Mouse (Mus musculus) heart, embryonic 14.5 days (tissue): ENCODE measurements at regions not wholly inside any gene's neighbourhood (a gene's known extent, or its start where the extent isn't known, plus 50 kb on each side); places are given as distances from the start of the nearest gene placed in this dataset.

Source experiments
- ATAC-seq: fragments of 200-750 bp; cut with Nextera tagmentation; 2 replicates; pipeline ENCODE4 v1.8.0; 2017; ENCODE audit warnings: low read depth, moderate TSS enrichment; ENCODE audit not compliant: insufficient number of reproducible peaks, insufficient read depth, low FRiP score
- H3K27ac ChIP-seq, 2 experiments: fragments of 200-500 bp in 1 of 2; fragments of 300-500 bp in 1 of 2; sonication (generic) in 1 of 2; replicated peaks in 1 of 2; 2 replicates each; pipeline ENCODE4 v1.5.1; 2012 to 2014; ENCODE audit warnings: low read depth in 2 of 2, low read length in 2 of 2, control low read depth in 1 of 2, mild to moderate bottlenecking in 1 of 2, mixed read lengths in 1 of 2; ENCODE audit not compliant: control insufficient read depth in 1 of 2, insufficient read depth in 1 of 2
- H3K27me3 ChIP-seq: fragments of 300-500 bp; sonication (generic); 2 replicates; pipeline ENCODE4 v1.6.1; 2014; ENCODE audit warnings: mild to moderate bottlenecking, low read length, control low read depth; ENCODE audit not compliant: control insufficient read depth, insufficient read depth
- H3K36me3 ChIP-seq: fragments of 300-500 bp; sonication (generic); 2 replicates; pipeline ENCODE4 v1.6.1; 2014; ENCODE audit warnings: mild to moderate bottlenecking, control low read depth, low read length, mixed read lengths; ENCODE audit not compliant: control insufficient read depth, insufficient read depth
- H3K4me1 ChIP-seq, 2 experiments: fragments of 200-500 bp in 1 of 2; fragments of 300-500 bp in 1 of 2; sonication (generic) in 1 of 2; 2 replicates each; pipeline ENCODE4 v1.6.1; 2012 to 2014; ENCODE audit warnings: low read length in 2 of 2, control low read depth in 1 of 2, mixed read lengths in 1 of 2; ENCODE audit not compliant: control insufficient read depth in 2 of 2, insufficient read depth in 2 of 2
- H3K4me2 ChIP-seq: fragments of 300-500 bp; sonication (generic); 2 replicates; pipeline ENCODE4 v1.6.1; 2014; ENCODE audit warnings: mild to moderate bottlenecking, low read length
- H3K4me3 ChIP-seq, 2 experiments: fragments of 200-500 bp in 1 of 2; fragments of 300-500 bp in 1 of 2; sonication (generic) in 1 of 2; 2 replicates each; pipeline ENCODE4 v1.5.1; 2012 to 2014; ENCODE audit warnings: low read length in 2 of 2, mild to moderate bottlenecking in 2 of 2, control low read depth in 1 of 2, low read depth in 1 of 2, moderate library complexity in 1 of 2; ENCODE audit not compliant: control insufficient read depth in 1 of 2, insufficient read depth in 1 of 2
- H3K9ac ChIP-seq: fragments of 300-500 bp; sonication (generic); 2 replicates; pipeline ENCODE4 v1.6.1; 2014; ENCODE audit warnings: mild to moderate bottlenecking, low read length
- H3K9me3 ChIP-seq: fragments of 300-500 bp; sonication (generic); 2 replicates; pipeline ENCODE4 v1.6.1; 2016; ENCODE audit warnings: low read length, control low read depth; ENCODE audit not compliant: control insufficient read depth
- WGBS: fragments of 180-500 bp; shearing (Covaris S2); extraction: QIAGEN DNeasy Blood & Tissue Kit; methylation state at CpG from one replicate; pipeline ENCODE4 v1.1.7; 2014; 5-methylcytosine and 5-hydroxymethylcytosine counted together

- WGBS: 31% methylated on average over 5 of the region's 5 CpGs
- ATAC-seq: no peak
Measured at GRCm38 (mm10) chr5:119366296-119366695, 304.2 kb upstream of the Tbx3 start.

GRCm38 (mm10) chr5:119370481-119370880 is 300.0 kb upstream of the Tbx3 start:
- Histone ChIP-seq H3K9ac (no peak overlapping the region), H3K27ac (no peak overlapping the region), H3K4me3 (no peak overlapping the region), H3K4me1 (0 out of 4 replicates have a peak, but pooled peaks cover 0 to 2% of the 10 kb centered on the region in 2 experiments), H3K4me2 (no peak overlapping the region; the same call in 1 of the 2 replicates), H3K9me3 (no peaks in the 10 kb centered on the region), H3K27me3 (no peaks in the 10 kb centered on the region), H3K36me3 (no peaks in the 10 kb centered on the region)
- no peak for ATAC-seq
- 83% methylated on average over 12 of the region's 12 CpGs for WGBS

More at GRCm38 (mm10) chr5:119366296-119366695, 304.2 kb upstream of the Tbx3 start:
- Histone ChIP-seq H3K9ac (no peak overlapping the region), H3K27me3 (no peaks in the 10 kb centered on the region), H3K9me3 (no peaks in the 10 kb centered on the region), H3K27ac (no peak overlapping the region), H3K4me2 (no peak overlapping the region), H3K4me1 (0 out of 4 replicates have a peak, but pooled peaks cover 0 to 2% of the 10 kb centered on the region in 2 experiments), H3K4me3 (no peak overlapping the region), H3K36me3 (no peaks in the 10 kb centered on the region)

GRCm38 (mm10) chr5:119370931-119371330 is 299.5 kb upstream of the Tbx3 start:
- H3K4me3 ChIP-seq: no peak overlapping the region
- H3K4me1 ChIP-seq: 0 out of 4 replicates have a peak, but pooled peaks cover 0 to 2% of the 10 kb centered on the region in 2 experiments
- H3K4me2 ChIP-seq: no peak overlapping the region; the same call in 1 of the 2 replicates
- ATAC-seq: no peak
- H3K9me3 ChIP-seq: no peaks in the 10 kb centered on the region
- H3K9ac ChIP-seq: no peak overlapping the region
- no peak overlapping the region for H3K27ac ChIP-seq
- no peaks in the 10 kb centered on the region for H3K36me3 ChIP-seq
- H3K27me3 ChIP-seq: no peaks in the 10 kb centered on the region
- WGBS: 29% methylated on average over 16 of the region's 16 CpGs

- Histone ChIP-seq H3K36me3 (no peaks in the 10 kb centered on the region), H3K9me3 (no peaks in the 10 kb centered on the region)
- ATAC-seq: no peak
Measured at GRCm38 (mm10) chr5:119373774-119374700, 296.4 kb upstream of the Tbx3 start.

GRCm38 (mm10) chr5:119374861-119375260 is 295.6 kb upstream of the Tbx3 start:
- Histone ChIP-seq H3K27me3 (no peaks in the 10 kb centered on the region; the same call in 1 of the 2 replicates), H3K36me3 (no peaks in the 10 kb centered on the region), H3K9me3 (no peaks in the 10 kb centered on the region), H3K9ac (no peak overlapping the region), H3K4me2 (no peak overlapping the region), H3K27ac (no peak overlapping the region), H3K4me3 (no peak overlapping the region), H3K4me1 (0 out of 4 replicates have a peak, but pooled peaks cover 0 to 2% of the 10 kb centered on the region in 2 experiments)
- no peak for ATAC-seq
- 92% methylated on average over 3 of the region's 3 CpGs for WGBS

More at GRCm38 (mm10) chr5:119373774-119374700, 296.4 kb upstream of the Tbx3 start:
- Histone ChIP-seq H3K4me3 (no peak overlapping the region), H3K4me2 (no peak overlapping the region), H3K9ac (no peak overlapping the region), H3K4me1 (0 out of 4 replicates have a peak, but pooled peaks cover 0 to 2% of the 10 kb centered on the region in 2 experiments), H3K27me3 (no peaks in the 10 kb centered on the region; the same call in 1 of the 2 replicates), H3K27ac (no peak overlapping the region)
- 82% methylated on average over 24 of the region's 24 CpGs for WGBS

GRCm38 (mm10) chr5:119378261-119378660 is 292.2 kb upstream of the Tbx3 start:
- WGBS: 60% methylated on average over 8 of the region's 8 CpGs
- Histone ChIP-seq H3K27ac (no peak overlapping the region), H3K4me3 (no peak overlapping the region), H3K36me3 (no peaks in the 10 kb centered on the region), H3K4me1 (no peaks in the 10 kb centered on the region; a peak in 1 of 4 replicates), H3K27me3 (no peaks in the 10 kb centered on the region; the same call in 1 of the 2 replicates), H3K4me2 (no peak overlapping the region), H3K9ac (no peak overlapping the region), H3K9me3 (0 out of 2 replicates have a peak, but pooled peaks cover 5% of the 10 kb centered on the region)
- no peak for ATAC-seq

- WGBS: 63% methylated on average over 6 of the region's 6 CpGs
- H3K9ac ChIP-seq: no peak overlapping the region
- no peak overlapping the region for H3K27ac ChIP-seq
- ATAC-seq: no peak
- H3K4me3 ChIP-seq: no peak overlapping the region
- 0 out of 2 replicates have a peak, but pooled peaks cover 5% of the 10 kb centered on the region for H3K9me3 ChIP-seq
- no peaks in the 10 kb centered on the region; the same call in 1 of the 2 replicates for H3K27me3 ChIP-seq
- H3K36me3 ChIP-seq: no peaks in the 10 kb centered on the region
- H3K4me1 ChIP-seq: no peaks in the 10 kb centered on the region; a peak in 1 of 4 replicates
- H3K4me2 ChIP-seq: no peak overlapping the region
Measured at GRCm38 (mm10) chr5:119379915-119380432, 290.5 kb upstream of the Tbx3 start.
